Mouse (Mus musculus) spleen, adult 2 months (tissue): ENCODE results near the gene Ncor2. TPM values are rescaled to one million over a fixed set of nuclear protein-coding genes. Genes with fewer than 3 reads are reported as not detected.

ENCODE experiments used
- DNase-seq, 2 experiments: peaks; one replicate each; pipeline versions ENCODE4 v3.0.0 to v3.0.0-alpha.2; 2012 to 2021; ENCODE audit warnings: low spot score in 2 of 2, low read depth in 1 of 2
- H3K27ac ChIP-seq: fragments of 200-500 bp; 2 replicates; pipeline ENCODE4 v1.5.1; 2012; ENCODE audit warnings: low read length, inconsistent platforms; ENCODE audit not compliant: insufficient read depth
- H3K27me3 ChIP-seq: fragments of 200-500 bp; 2 replicates; pipeline ENCODE4 v1.6.1; 2012; ENCODE audit warnings: mild to moderate bottlenecking, moderate library complexity, low read length, inconsistent platforms; ENCODE audit not compliant: control insufficient read depth, insufficient read depth
- H3K36me3 ChIP-seq: fragments of 200-500 bp; 2 replicates; pipeline ENCODE4 v1.6.1; 2012; ENCODE audit warnings: mild to moderate bottlenecking, low read length, inconsistent platforms; ENCODE audit not compliant: control insufficient read depth, insufficient read depth
- H3K4me1 ChIP-seq: fragments of 200-500 bp; 2 replicates; pipeline ENCODE4 v1.6.1; 2011; ENCODE audit warnings: inconsistent platforms; ENCODE audit not compliant: control insufficient read depth, insufficient read depth, insufficient read length
- H3K4me3 ChIP-seq: fragments of 200-500 bp; 2 replicates; pipeline ENCODE4 v1.5.1; 2011; ENCODE audit warnings: mild to moderate bottlenecking, inconsistent platforms; ENCODE audit not compliant: insufficient read depth, insufficient read length; ENCODE audit errors: extremely low read depth
- CTCF ChIP-seq: fragments of 200-500 bp; IDR thresholded peaks from 2 replicates; pipeline ENCODE4 v1.5.1; 2011; ENCODE audit warnings: mild to moderate bottlenecking, inconsistent platforms; ENCODE audit not compliant: insufficient read depth, insufficient read length, insufficient replicate concordance; ENCODE audit errors: extremely low read depth
- POLR2A ChIP-seq: fragments of 200-500 bp; IDR thresholded peaks from 2 replicates; pipeline ENCODE4 v1.6.1; 2011; ENCODE audit warnings: low read depth, low read length, inconsistent platforms
- WGBS: fragments of 180-500 bp; shearing (Covaris S2); methylation state at CpG from one replicate; pipeline ENCODE4 v1.1.7; 2018; 5-methylcytosine and 5-hydroxymethylcytosine counted together
- polyA plus RNA-seq: library from polyadenylated mRNA; depleted of rRNA; stranded (reverse); fragments of >200 nt; gene quantifications from 2 replicates; pipeline ENCODE4 v1.2.3, GENCODE M21; 2012

Ncor2 gene
- polyA plus RNA-seq, 1 experiment, result 70.5 TPM

GRCm38 (mm10) chr5:125154989-125155388, 24.0 kb downstream of the Ncor2 start:
- Histone ChIP-seq H3K4me3 (no peak overlapping the region), H3K27me3 (no peaks in the 10 kb centered on the region), H3K27ac (no peak overlapping the region), H3K4me1 (peaks cover 34% of the 10 kb centered on the region), H3K36me3 (no peaks in the 10 kb centered on the region)
- DNase-seq, result no peak
- 86% methylated on average over 5 of the region's 5 CpGs for whole genome bisulfite sequencing
- no peak for TF ChIP-seq CTCF
- no peak for TF ChIP-seq POLR2A

- no peaks in the 10 kb centered on the region for H3K27me3 ChIP-seq
- H3K4me1 ChIP-seq, result peaks cover 27% of the 10 kb centered on the region
- TF ChIP-seq POLR2A (no peak), CTCF (no peak)
Measured at GRCm38 (mm10) chr5:125154178-125154577, 24.8 kb downstream of the Ncor2 start.

GRCm38 (mm10) chr5:125153201-125153816, 25.7 kb downstream of the Ncor2 start:
- H3K4me3 ChIP-seq, result no peak overlapping the region
- no peak overlapping the region for H3K27ac ChIP-seq
- WGBS, result 78% methylated on average over 11 of the region's 11 CpGs
- DNase-seq, result no peak
- TF ChIP-seq CTCF, result no peak
- no peak for TF ChIP-seq POLR2A
- no peaks in the 10 kb centered on the region for H3K27me3 ChIP-seq
- H3K4me1 ChIP-seq, result peaks cover 22% of the 10 kb centered on the region
- no peaks in the 10 kb centered on the region for H3K36me3 ChIP-seq

More at GRCm38 (mm10) chr5:125154178-125154577, 24.8 kb downstream of the Ncor2 start:
- no peak overlapping the region for H3K27ac ChIP-seq
- 96% methylated on average over 5 of the region's 5 CpGs for WGBS
- no peak overlapping the region for H3K4me3 ChIP-seq
- no peak for DNase-seq
- no peaks in the 10 kb centered on the region for H3K36me3 ChIP-seq

GRCm38 (mm10) chr5:125151872-125152534, 27.0 kb downstream of the Ncor2 start:
- Histone ChIP-seq H3K4me1 (peaks cover 11% of the 10 kb centered on the region; the same call in 1 of the 2 replicates), H3K36me3 (no peaks in the 10 kb centered on the region), H3K4me3 (no peak overlapping the region), H3K27me3 (no peaks in the 10 kb centered on the region), H3K27ac (no peak overlapping the region)
- TF ChIP-seq CTCF, result no peak
- no peak for TF ChIP-seq POLR2A
- WGBS, result 64% methylated on average over 17 of the region's 17 CpGs
- no peak for DNase-seq

- no peak overlapping the region for H3K4me3 ChIP-seq
- WGBS, result 64% methylated on average over 10 of the region's 10 CpGs
- TF ChIP-seq POLR2A (no peak), CTCF (no peak)
- H3K27me3 ChIP-seq, result no peaks in the 10 kb centered on the region
- DNase-seq, result no peak
- peaks cover 1% of the 10 kb centered on the region; the same call in 1 of the 2 replicates for H3K36me3 ChIP-seq
- H3K27ac ChIP-seq, result no peak overlapping the region
- H3K4me1 ChIP-seq, result peaks cover 5% of the 10 kb centered on the region; the same call in 1 of the 2 replicates
Measured at GRCm38 (mm10) chr5:125150951-125151564, 28.0 kb downstream of the Ncor2 start.

GRCm38 (mm10) chr5:125149142-125149541, 29.9 kb downstream of the Ncor2 start:
- no peak overlapping the region for H3K4me3 ChIP-seq
- H3K36me3 ChIP-seq, result peaks cover 1% of the 10 kb centered on the region; the same call in 1 of the 2 replicates
- peaks cover 2% of the 10 kb centered on the region; the same call in 1 of the 2 replicates for H3K4me1 ChIP-seq
- TF ChIP-seq POLR2A (no peak), CTCF (no peak)
- H3K27me3 ChIP-seq, result no peaks in the 10 kb centered on the region
- H3K27ac ChIP-seq, result no peak overlapping the region
- 90% methylated on average over 17 of the region's 17 CpGs for WGBS
- DNase-seq, result no peak

GRCm38 (mm10) chr5:125148686-125149085, 30.3 kb downstream of the Ncor2 start:
- no peak overlapping the region for H3K27ac ChIP-seq
- no peak for DNase-seq

More at GRCm38 (mm10) chr5:125148686-125149085, 30.3 kb downstream of the Ncor2 start:
- WGBS, result 71% methylated on average over 5 of the region's 5 CpGs
- Histone ChIP-seq H3K4me3 (no peak overlapping the region), H3K27me3 (no peaks in the 10 kb centered on the region), H3K4me1 (peaks cover 2% of the 10 kb centered on the region; the same call in 1 of the 2 replicates), H3K36me3 (peaks cover 1% of the 10 kb centered on the region; the same call in 1 of the 2 replicates)
- no peak for TF ChIP-seq POLR2A
- TF ChIP-seq CTCF, result no peak
